Mouse (Mus musculus) heart, adult 9 months (tissue): ENCODE data around the gene Trim10.
"Not testable (repeated sequence)": the region's sequence is repeated elsewhere in the genome, so short reads cannot be mapped to it uniquely, and the experiment has no call there.

Experiments
- DNase-seq, 2 experiments: peaks; one replicate each; pipeline ENCODE4 v3.0.0; 2022; ENCODE audit warnings: low spot score in 2 of 2

Gene Trim10

GRCm38 (mm10) chr17:36858181-36858580 lies 11.2 kb upstream of the Trim10 start:
- DNase-seq = no peak

DNA sequence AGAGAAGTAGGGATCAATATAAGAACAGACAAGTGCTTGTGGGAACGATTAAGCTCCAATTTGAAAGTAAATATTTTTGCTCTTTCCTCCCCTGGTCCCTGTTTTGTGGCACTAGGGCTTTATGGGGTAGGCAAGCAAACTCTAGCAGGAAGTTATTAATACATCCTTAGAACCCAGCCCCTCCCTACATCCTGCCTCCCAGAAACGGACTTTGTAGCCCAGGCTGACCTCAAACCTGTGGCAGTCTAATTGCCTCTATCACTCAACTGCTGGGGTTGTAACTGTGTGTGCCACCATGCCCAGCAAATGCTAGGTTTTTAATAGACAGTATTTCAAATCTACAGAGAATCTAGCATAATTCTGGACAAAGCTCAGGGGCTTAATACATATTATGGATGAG lies 7.7 kb upstream of the Trim10 start:
- DNase-seq = no peak

DNA sequence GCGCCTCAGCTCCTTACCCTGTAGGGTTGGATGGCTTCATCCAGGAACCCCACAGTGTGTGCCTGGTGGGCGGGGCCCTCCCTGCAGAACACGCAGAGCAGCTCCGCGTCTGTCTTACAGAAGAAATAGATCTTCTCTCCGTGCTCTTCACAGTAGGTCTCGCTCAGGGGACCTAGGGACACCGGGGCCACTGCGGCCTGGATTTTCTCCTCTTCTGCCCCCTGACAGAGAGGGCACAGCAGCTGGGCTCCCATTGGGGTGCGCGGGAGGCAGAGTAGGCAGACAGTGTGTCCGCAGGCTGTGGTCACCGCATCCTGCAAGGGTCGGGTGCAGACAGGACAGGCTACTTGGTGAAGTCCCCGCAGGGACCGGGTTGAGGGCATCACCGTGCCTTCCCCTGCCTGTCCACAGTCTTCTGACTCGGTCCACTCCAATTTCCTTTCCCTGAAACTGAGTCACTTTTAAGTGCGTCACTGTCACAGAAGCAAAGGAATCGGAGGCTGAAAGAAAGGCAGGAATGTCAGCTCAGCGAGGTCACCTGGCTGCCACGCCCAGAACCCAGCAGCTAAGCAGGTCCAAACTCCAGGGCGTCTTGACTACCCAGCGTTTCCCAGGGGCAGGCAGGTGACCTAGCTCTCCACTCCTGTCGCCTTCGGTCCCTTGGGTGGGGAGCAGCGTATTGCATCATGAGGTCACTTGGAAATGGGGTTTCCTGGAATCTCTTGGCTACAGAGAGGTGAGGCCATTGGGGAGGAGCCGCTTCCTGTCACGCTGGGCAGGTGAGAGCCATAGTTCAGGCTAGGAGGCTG lies 2.5 kb upstream of the Trim10 start, which contains the start of gene Trim15:
TSS of gene Trim15 (minus strand) at position 492 of the 809 bp plus-strand sequence.
- no peak for DNase-seq

DNA sequence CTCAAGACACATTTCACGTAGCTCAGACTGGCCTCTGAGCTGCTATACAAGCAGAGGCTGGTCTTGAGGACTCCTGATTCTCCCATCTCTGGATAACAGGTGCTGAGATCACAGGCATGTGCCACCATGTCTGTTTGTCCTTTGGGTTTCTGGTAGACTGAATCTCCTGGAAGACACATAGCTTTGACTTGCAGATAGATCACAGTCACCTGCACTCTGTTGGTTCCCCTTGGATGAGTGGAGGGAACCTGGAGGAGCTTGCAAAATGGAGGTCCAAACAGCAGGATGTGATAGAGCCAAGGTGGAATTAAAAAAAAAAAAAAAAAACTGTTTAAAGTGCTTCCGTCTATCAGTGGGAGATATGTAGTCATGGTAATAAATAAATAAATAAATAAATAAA lies 538 bp upstream of the Trim10 start:
- no peak for DNase-seq

DNA sequence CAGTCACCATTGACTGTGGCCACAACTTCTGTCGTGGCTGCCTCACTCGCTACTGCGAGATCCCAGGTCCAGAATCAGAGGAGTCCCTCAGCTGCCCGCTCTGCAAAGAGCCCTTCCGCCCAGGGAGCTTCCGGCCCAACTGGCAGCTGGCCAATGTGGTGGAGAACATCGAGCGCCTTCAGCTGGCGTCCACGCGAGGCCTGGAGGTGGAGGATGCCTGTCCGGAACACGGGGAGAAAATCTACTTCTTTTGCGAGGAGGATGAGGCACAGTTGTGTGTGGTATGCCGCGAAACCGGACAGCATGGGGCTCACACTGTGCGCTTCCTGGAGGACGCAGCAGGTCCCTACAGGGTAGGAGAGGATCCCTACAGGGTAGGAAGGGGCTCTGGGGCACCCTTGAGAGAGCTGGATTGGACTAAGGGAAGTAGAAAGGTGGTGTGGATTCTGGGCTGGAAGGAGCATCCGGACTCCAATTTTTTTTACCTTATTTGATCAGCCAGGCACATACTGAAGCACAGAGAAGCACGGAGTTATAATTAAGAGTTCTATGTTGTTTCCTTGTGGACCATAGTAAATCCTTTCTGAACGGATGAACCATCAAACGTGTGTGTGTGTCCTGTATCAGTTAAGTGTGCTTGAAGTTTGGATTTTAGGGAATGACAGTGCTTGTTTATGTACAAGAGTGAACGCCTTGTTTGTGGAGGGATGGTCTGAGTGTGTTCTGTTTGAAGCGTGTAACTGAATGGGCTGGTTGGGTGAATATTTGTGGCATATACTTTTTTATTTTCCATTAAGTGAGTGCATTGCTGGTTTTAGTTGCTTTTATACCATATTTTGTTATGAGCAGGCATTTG lies 809 bp downstream of the Trim10 start:
- no peak for DNase-seq

- DNase-seq = no peak
Measured at GRCm38 (mm10) chr17:36874636-36875035, 5.3 kb downstream of the Trim10 start.

DNA sequence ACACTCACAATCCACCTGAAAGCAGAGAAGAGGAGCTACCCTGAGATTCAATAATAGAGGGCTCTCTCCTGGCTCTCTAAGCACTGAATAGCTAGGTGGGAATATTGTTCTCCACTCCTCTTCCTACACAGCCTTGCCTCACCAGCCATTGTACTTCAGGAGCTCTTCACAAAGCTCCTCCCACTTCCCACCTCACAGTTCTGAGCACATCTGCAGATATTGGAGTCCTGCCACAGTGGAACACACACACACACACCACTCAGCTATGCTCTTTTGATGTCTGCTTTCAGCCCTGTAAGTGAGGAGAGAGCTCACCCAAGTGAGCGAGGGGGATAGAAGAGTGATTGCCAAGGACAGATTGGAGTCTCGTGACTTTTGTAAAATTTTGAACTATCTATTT lies 14.0 kb downstream of the Trim10 start:
- DNase-seq = no peak

DNA sequence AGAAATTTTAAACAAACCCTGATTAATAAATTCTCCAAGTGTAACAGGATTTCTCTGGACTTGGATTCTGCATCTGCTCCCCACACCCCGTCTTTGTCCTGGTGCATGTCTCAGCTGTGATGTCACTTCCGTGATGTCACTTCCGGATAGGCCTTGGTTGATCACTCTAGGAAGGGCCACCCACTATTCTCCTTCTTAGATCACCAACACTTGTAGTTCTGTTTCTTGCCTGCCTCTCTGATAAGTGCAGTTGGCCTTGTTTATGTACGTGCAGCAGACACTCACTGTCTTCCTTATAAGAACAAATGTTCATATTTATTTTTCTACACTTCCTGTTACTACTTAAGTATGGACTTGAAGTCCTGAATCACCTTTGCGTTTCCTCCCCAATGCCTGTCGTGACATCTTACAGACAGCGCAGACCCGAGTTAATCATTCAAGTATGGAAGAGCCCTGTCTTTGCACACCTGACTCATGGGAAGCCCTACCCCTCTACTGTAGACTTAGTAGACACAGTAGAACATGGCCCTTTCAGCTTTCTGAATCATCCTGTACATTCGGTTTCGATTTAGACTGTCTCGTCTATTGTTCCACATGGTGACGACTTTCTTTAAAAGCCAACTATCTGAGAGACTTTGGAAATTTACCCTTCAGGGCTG lies 15.9 kb downstream of the Trim10 start:
- DNase-seq = no peak

DNA sequence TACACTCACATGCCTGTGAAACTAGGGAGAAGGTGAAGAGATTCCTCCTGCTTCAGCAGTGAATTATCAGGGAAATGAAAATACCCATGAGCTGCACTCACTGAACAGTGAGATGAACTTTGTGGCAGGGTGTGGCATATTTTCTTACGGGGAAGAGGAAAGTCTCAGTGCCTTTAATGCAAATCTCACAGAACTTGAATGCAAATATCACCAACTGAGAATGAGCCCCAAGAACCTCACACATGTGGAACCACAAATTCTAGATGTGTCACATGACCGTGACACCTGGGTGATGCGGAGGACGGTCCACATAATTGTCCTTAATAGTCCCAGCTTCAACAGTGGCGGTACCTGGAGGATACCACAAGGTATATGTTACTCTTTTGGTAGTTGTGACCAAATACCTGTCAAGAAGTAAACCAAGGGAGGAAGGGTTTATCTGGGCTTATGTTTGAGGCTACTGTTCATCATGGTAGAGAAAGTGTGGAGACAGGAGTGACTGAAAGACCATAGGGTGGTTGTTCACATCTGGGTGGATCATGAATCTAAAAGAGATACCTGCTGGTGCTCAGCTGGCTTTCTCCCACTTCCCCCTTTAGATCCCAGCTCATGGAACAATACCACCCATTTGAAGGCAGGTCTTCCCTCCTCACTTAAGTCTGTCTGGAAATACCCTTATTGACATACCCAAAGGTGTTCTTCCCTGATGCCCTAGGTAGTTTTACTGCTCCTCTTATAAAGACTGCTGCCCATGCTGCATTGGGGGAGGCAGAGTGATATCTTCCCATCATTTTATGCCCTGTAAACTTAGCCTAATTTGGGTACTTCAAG lies 20.9 kb downstream of the Trim10 start, which contains the start of gene Trim40:
TSS of gene Trim40 (minus strand) at position 51 of the 831 bp plus-strand sequence.
- no peak for DNase-seq

DNA sequence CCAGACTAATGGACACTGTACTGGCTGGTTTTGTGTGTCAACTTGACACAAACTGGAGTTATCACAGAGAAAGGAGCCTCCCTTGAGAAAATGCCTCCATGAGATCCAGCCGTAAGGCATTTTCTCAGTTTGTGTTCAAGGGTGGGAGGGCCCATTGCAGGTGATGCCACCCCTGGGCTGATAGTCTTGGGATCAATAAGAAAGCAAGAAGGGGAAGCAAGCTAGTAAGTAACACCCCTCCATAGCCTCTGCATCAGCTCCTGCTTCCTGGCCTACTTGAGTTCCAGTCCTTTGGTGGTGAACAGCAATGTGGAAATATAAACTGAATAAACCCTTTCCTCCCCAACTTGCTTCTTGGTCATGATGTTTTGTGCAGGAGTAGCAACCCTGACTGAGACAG lies 22.1 kb downstream of the Trim10 start:
- not testable (repeated sequence) for DNase-seq

- DNase-seq = peak in 1 of 2 experiments; percentile 6
Measured at GRCm38 (mm10) chr17:36892362-36892761, 23.0 kb downstream of the Trim10 start.

DNA sequence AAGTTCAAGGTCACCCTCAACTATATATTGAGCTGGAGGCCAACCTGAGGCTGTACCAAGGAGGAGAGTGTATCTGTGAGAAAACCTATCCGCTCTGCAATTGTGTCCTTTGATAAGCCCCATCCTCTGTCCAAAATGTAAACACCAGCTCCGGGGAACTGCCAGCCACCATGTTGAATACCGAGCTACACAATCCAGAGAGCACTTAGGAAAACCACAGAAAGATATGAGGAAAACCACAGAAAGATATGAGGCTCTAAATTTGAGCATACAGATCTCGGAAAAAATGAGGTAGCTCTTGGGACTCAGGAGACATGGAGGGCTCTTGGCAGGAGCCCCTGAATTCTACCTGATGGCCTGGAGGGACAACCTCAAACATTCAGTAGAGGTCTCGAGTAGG lies 24.0 kb downstream of the Trim10 start:
- DNase-seq = no peak

- peak in 1 of 2 experiments; percentile 11 for DNase-seq
Measured at GRCm38 (mm10) chr17:36896583-36896982, 27.2 kb downstream of the Trim10 start.

DNA sequence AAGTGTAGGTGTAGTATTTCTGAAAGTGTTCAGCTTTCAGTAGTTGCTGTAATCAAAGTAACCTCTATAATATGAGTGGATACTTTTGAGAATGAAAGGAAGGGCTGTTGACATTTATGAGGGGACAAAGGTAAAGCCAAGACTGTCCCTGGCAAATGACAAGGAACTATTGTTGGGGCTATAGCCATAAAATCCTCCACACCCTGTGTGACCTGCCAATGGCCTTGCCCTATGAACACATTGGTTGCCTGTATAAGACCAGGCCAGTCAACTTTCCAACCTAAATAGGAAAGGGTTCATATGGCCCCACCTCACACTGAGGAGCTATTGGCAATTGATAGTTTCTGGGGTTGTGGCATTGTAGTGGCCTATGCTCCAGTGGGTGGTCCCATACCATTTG lies 27.7 kb downstream of the Trim10 start:
- no peak for DNase-seq

DNA sequence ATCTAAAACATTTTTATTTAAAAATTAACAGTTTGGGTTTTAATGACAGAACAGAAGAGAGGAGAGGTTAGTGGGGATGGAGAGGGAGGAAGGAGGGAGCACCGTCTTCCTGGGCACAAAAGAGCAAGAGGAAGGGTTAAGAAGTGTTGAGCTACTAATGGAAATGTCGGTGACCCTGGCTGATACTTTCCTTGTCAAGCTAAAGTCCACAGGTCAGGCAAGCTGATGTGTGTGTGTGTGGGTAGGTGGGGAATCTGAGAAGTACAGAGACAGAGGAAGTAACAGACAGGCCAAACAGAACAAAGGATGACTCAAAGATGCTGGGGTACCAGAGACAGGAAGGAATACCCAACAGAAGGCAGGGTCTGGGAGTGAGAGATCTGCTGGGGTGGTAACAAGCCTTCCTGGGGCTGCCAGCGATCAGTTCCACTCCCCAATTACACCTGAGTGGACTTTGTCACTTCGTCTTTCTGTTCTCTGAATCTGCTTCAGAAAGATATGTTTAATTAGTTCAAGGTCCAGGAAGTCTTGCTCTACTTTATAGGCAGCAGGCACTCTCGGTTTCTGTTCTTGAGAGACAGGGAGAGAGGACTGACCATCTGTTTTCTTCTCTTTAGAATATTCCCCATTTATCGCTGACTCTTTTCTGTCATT lies 28.3 kb downstream of the Trim10 start, which contains the start of gene Trim31:
TSS of gene Trim31 (plus strand) at position 567 of the 654 bp plus-strand sequence.
- no peak for DNase-seq

DNA sequence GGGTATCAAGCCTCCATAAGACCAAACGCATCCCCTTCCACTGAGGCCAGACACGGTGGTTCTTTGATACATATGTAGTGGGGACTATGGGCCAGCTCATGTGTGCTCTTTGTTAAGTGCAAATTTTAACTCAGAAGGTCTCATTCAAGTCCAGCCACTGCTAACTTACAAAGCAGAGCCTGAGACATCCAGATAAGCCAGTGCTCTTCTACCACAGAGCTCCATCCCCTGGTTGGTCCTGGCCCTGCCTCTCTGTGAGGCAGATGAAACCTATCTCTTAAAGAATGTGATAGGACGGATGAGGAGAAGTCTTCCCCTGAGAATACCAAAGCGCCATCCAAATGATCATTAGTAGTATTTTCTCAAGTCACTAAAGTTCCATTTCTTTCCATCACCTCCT lies 30.0 kb downstream of the Trim10 start:
- DNase-seq = no peak

- no peak for DNase-seq
Measured at GRCm38 (mm10) chr17:36900001-36900400, 30.6 kb downstream of the Trim10 start.

DNA sequence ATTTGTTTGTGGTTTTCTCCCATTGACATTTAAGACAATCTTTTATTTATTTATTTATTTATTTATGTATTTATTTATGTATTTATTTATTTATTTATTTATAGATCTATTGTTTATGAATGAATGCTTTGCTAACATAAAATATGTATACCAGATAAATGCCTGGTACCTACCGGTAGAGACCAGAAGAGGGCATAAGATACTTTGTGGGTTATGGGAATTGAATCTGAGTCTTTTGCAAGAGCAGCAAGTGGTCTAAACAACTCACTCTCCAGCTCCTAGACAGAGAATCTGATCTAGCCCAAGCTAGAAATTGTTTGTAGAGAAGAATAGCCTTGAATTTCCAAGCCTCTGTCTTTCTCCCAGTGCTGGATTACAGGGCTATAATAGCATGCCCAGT lies 31.3 kb downstream of the Trim10 start:
- DNase-seq = no peak

DNA sequence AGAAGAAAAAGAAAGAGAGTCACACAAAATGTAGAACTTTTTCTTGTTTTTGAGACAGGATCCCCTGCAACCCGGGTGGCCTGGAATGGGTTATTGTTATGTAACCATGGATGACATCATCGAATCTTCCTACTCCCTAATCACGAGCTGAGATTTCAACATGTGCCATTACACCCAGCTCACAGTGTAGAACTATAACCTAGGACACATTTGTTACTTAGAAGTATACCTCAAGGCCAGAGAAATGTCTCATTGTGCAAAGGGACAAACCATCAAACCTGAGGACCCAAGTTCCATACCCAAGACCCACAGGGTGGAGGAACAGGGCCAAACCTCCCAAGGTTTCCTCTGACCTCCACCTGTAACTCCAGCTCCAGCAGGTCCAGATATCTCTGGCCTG lies 34.3 kb downstream of the Trim10 start:
- no peak for DNase-seq

GRCm38 (mm10) chr17:36908235-36908634 lies 38.9 kb downstream of the Trim10 start:
- DNase-seq = no peak

DNA sequence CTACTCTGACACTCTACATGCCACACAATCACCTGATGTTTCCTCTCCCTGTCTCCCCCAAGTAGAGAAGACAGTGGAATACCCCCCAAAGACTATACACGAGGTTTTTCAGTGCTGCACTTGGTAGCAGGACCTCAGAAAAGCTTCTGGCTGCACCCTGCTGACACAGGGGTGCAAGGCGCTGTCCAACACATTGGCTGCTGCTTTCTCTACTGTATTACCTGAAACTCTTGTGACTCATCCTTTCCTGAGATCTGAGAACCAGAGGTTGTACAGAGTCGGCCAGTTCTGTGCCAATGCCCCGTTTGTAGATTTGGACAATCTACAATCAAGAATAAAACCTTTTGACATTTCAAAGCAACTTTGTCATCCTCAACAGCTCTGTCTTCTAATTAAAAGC lies 40.4 kb downstream of the Trim10 start:
- no peak for DNase-seq
